Mouse (Mus musculus): ENCODE data around the gene Cbx8. TPM values are rescaled to one million over a fixed set of nuclear protein-coding genes. Genes with fewer than 3 reads are reported as not detected.

Gene Cbx8
- polyA plus RNA-seq, 1 experiment from 2014 or later, result 6.8 TPM

- H3K4me1 ChIP-seq (ENCODE audit: control insufficient read depth, insufficient read depth, low read length), result peaks cover 42% of the 10 kb centered on the region
Observed at GRCm38 (mm10) chr11:119080461-119081147, 39.8 kb upstream of the Cbx8 start.

GRCm38 (mm10) chr11:119079445-119079837 lies 38.7 kb upstream of the Cbx8 start:
- H3K27me3 ChIP-seq (ENCODE audit: control insufficient read depth, insufficient read depth, low read length), result peaks cover 59% of the 10 kb centered on the region
- DNase-seq (ENCODE audit: low spot score) (no peak), ATAC-seq (ENCODE audit: insufficient read depth, low FRiP score, low TSS enrichment) (no peak)
- H3K4me3 ChIP-seq (ENCODE audit: low read depth, low read length), result 0 out of 2 replicates have a peak overlapping the region, but pooled peaks have one; percentile 6
- H3K36me3 ChIP-seq (ENCODE audit: control insufficient read depth, insufficient read depth, low read length), result 0 out of 2 replicates have a peak, but pooled peaks cover 2% of the 10 kb centered on the region
- peak overlapping the region; percentile 24; the same call in 1 of the 2 replicates for H3K4me2 ChIP-seq (ENCODE audit: low read depth)
- peaks cover 38% of the 10 kb centered on the region for H3K4me1 ChIP-seq (ENCODE audit: control insufficient read depth, insufficient read depth, low read length)
- no peaks in the 10 kb centered on the region for H3K9me3 ChIP-seq (ENCODE audit: control insufficient read depth, low read length)
- 10% methylated on average over 7 of the region's 7 CpGs for WGBS
- H3K27ac ChIP-seq (ENCODE audit: low read depth, low read length), result no peak overlapping the region
- H3K9ac ChIP-seq (ENCODE audit: low read length), result no peak overlapping the region

More at GRCm38 (mm10) chr11:119080461-119081147, 39.8 kb upstream of the Cbx8 start:
- Histone ChIP-seq H3K27me3 (ENCODE audit: control insufficient read depth, insufficient read depth, low read length) (peaks cover 59% of the 10 kb centered on the region), H3K9ac (ENCODE audit: low read length) (0 out of 2 replicates have a peak overlapping the region, but pooled peaks have one; percentile 4), H3K4me2 (ENCODE audit: low read depth) (peak overlapping the region; percentile 19; the same call in 1 of the 2 replicates), H3K9me3 (ENCODE audit: control insufficient read depth, low read length) (no peaks in the 10 kb centered on the region), H3K36me3 (ENCODE audit: control insufficient read depth, insufficient read depth, low read length) (0 out of 2 replicates have a peak, but pooled peaks cover 2% of the 10 kb centered on the region), H3K4me3 (ENCODE audit: low read depth, low read length) (peak overlapping the region; percentile 8; the same call in 1 of the 2 replicates), H3K27ac (ENCODE audit: low read depth, low read length) (no peak overlapping the region)
- DNase-seq (ENCODE audit: low spot score) (peak; percentile 23), ATAC-seq (ENCODE audit: insufficient read depth, low FRiP score, low TSS enrichment) (no peak)
- WGBS, result 9% methylated on average over 33 of the region's 33 CpGs

GRCm38 (mm10) chr11:119078691-119079444 lies 38.1 kb upstream of the Cbx8 start:
- H3K4me1 ChIP-seq (ENCODE audit: control insufficient read depth, insufficient read depth, low read length), result peaks cover 32% of the 10 kb centered on the region
- H3K27me3 ChIP-seq (ENCODE audit: control insufficient read depth, insufficient read depth, low read length), result peaks cover 54% of the 10 kb centered on the region
- H3K36me3 ChIP-seq (ENCODE audit: control insufficient read depth, insufficient read depth, low read length), result 0 out of 2 replicates have a peak, but pooled peaks cover 2% of the 10 kb centered on the region
- no peaks in the 10 kb centered on the region for H3K9me3 ChIP-seq (ENCODE audit: control insufficient read depth, low read length)
- H3K27ac ChIP-seq (ENCODE audit: low read depth, low read length), result no peak overlapping the region
- no peak for ATAC-seq (ENCODE audit: insufficient read depth, low FRiP score, low TSS enrichment)
- peak overlapping the region; percentile 24; the same call in 1 of the 2 replicates for H3K4me2 ChIP-seq (ENCODE audit: low read depth)
- H3K4me3 ChIP-seq (ENCODE audit: low read depth, low read length), result 0 out of 2 replicates have a peak overlapping the region, but pooled peaks have one; percentile 6
- 2% methylated on average over 22 of the region's 27 CpGs for WGBS
- H3K9ac ChIP-seq (ENCODE audit: low read length), result peak overlapping the region; percentile 23; the same call in 1 of the 2 replicates
- DNase-seq (ENCODE audit: low spot score), result peak; percentile 58

- Histone ChIP-seq H3K36me3 (ENCODE audit: control insufficient read depth, insufficient read depth, low read length) (0 out of 2 replicates have a peak, but pooled peaks cover 2% of the 10 kb centered on the region), H3K4me3 (ENCODE audit: low read depth, low read length) (no peak overlapping the region), H3K27ac (ENCODE audit: low read depth, low read length) (no peak overlapping the region), H3K27me3 (ENCODE audit: control insufficient read depth, insufficient read depth, low read length) (peaks cover 43% of the 10 kb centered on the region), H3K4me2 (ENCODE audit: low read depth) (no peak overlapping the region), H3K4me1 (ENCODE audit: control insufficient read depth, insufficient read depth, low read length) (peaks cover 23% of the 10 kb centered on the region), H3K9ac (ENCODE audit: low read length) (no peak overlapping the region), H3K9me3 (ENCODE audit: control insufficient read depth, low read length) (no peaks in the 10 kb centered on the region)
- no peak for ATAC-seq (ENCODE audit: insufficient read depth, low FRiP score, low TSS enrichment)
- WGBS, result 71% methylated on average over 4 of the region's 4 CpGs
- DNase-seq (ENCODE audit: low spot score), result no peak
Observed at GRCm38 (mm10) chr11:119077755-119078154, 37.0 kb upstream of the Cbx8 start.

- Histone ChIP-seq H3K9ac (ENCODE audit: low read length) (no peak overlapping the region), H3K27me3 (ENCODE audit: control insufficient read depth, insufficient read depth, low read length) (peaks cover 26% of the 10 kb centered on the region)
- ATAC-seq (ENCODE audit: insufficient read depth, low FRiP score, low TSS enrichment), result no peak
Observed at GRCm38 (mm10) chr11:119075805-119076204, 35.0 kb upstream of the Cbx8 start.

GRCm38 (mm10) chr11:119073876-119074433 lies 33.2 kb upstream of the Cbx8 start:
- 74% methylated on average over 6 of the region's 6 CpGs for WGBS
- peaks cover 4% of the 10 kb centered on the region for H3K4me1 ChIP-seq (ENCODE audit: control insufficient read depth, insufficient read depth, low read length)
- DNase-seq (ENCODE audit: low spot score), result no peak
- H3K9me3 ChIP-seq (ENCODE audit: control insufficient read depth, low read length), result no peaks in the 10 kb centered on the region
- ATAC-seq (ENCODE audit: insufficient read depth, low FRiP score, low TSS enrichment), result no peak
- H3K4me2 ChIP-seq (ENCODE audit: low read depth), result no peak overlapping the region
- no peak overlapping the region for H3K9ac ChIP-seq (ENCODE audit: low read length)
- H3K36me3 ChIP-seq (ENCODE audit: control insufficient read depth, insufficient read depth, low read length), result no peaks in the 10 kb centered on the region
- H3K4me3 ChIP-seq (ENCODE audit: low read depth, low read length), result no peak overlapping the region
- no peak overlapping the region for H3K27ac ChIP-seq (ENCODE audit: low read depth, low read length)
- H3K27me3 ChIP-seq (ENCODE audit: control insufficient read depth, insufficient read depth, low read length), result peaks cover 8% of the 10 kb centered on the region

More at GRCm38 (mm10) chr11:119075805-119076204, 35.0 kb upstream of the Cbx8 start:
- no peak overlapping the region for H3K27ac ChIP-seq (ENCODE audit: low read depth, low read length)
- H3K36me3 ChIP-seq (ENCODE audit: control insufficient read depth, insufficient read depth, low read length), result 0 out of 2 replicates have a peak, but pooled peaks cover 2% of the 10 kb centered on the region
- H3K4me1 ChIP-seq (ENCODE audit: control insufficient read depth, insufficient read depth, low read length), result peaks cover 13% of the 10 kb centered on the region
- H3K4me3 ChIP-seq (ENCODE audit: low read depth, low read length), result no peak overlapping the region
- WGBS, result 91% methylated on average over 5 of the region's 5 CpGs
- no peak for DNase-seq (ENCODE audit: low spot score)
- no peaks in the 10 kb centered on the region for H3K9me3 ChIP-seq (ENCODE audit: control insufficient read depth, low read length)
- H3K4me2 ChIP-seq (ENCODE audit: low read depth), result no peak overlapping the region

- ATAC-seq (ENCODE audit: insufficient read depth, low FRiP score, low TSS enrichment) (no peak), DNase-seq (ENCODE audit: low spot score) (no peak)
- no peak overlapping the region for H3K4me3 ChIP-seq (ENCODE audit: low read depth, low read length)
- no peaks in the 10 kb centered on the region for H3K4me1 ChIP-seq (ENCODE audit: control insufficient read depth, insufficient read depth, low read length)
- H3K9ac ChIP-seq (ENCODE audit: low read length), result no peak overlapping the region
- no peaks in the 10 kb centered on the region for H3K36me3 ChIP-seq (ENCODE audit: control insufficient read depth, insufficient read depth, low read length)
- no peak overlapping the region for H3K27ac ChIP-seq (ENCODE audit: low read depth, low read length)
- H3K27me3 ChIP-seq (ENCODE audit: control insufficient read depth, insufficient read depth, low read length), result peaks cover 5% of the 10 kb centered on the region; the same call in 1 of the 2 replicates
- H3K9me3 ChIP-seq (ENCODE audit: control insufficient read depth, low read length), result no peaks in the 10 kb centered on the region
- WGBS, result 70% methylated on average over 6 of the region's 6 CpGs
- H3K4me2 ChIP-seq (ENCODE audit: low read depth), result no peak overlapping the region
Observed at GRCm38 (mm10) chr11:119072986-119073385, 32.2 kb upstream of the Cbx8 start.

GRCm38 (mm10) chr11:119072239-119072638 lies 31.5 kb upstream of the Cbx8 start:
- Histone ChIP-seq H3K27ac (ENCODE audit: low read depth, low read length) (no peak overlapping the region), H3K4me3 (ENCODE audit: low read depth, low read length) (no peak overlapping the region), H3K9ac (ENCODE audit: low read length) (no peak overlapping the region), H3K27me3 (ENCODE audit: control insufficient read depth, insufficient read depth, low read length) (peaks cover 5% of the 10 kb centered on the region; the same call in 1 of the 2 replicates), H3K36me3 (ENCODE audit: control insufficient read depth, insufficient read depth, low read length) (no peaks in the 10 kb centered on the region), H3K9me3 (ENCODE audit: control insufficient read depth, low read length) (no peaks in the 10 kb centered on the region), H3K4me2 (ENCODE audit: low read depth) (no peak overlapping the region), H3K4me1 (ENCODE audit: control insufficient read depth, insufficient read depth, low read length) (no peaks in the 10 kb centered on the region)
- WGBS, result 87% methylated on average over 7 of the region's 7 CpGs
- ATAC-seq (ENCODE audit: insufficient read depth, low FRiP score, low TSS enrichment) (no peak), DNase-seq (ENCODE audit: low spot score) (no peak)
